Mouse (Mus musculus) olfactory bulb, adult 2 months (tissue): ENCODE data around the gene Deaf1.

Experiments used
- CTCF ChIP-seq: fragments of 200-500 bp; IDR thresholded peaks from 2 replicates; pipeline ENCODE4 v1.5.1; 2012; ENCODE audit warnings: low read depth, mild to moderate bottlenecking, low read length, moderate library complexity; ENCODE audit not compliant: insufficient read depth
- POLR2A ChIP-seq: fragments of 200-500 bp; IDR thresholded peaks from 2 replicates; pipeline ENCODE4 v1.6.1; 2012; ENCODE audit warnings: mild to moderate bottlenecking, low read depth, low read length, moderate library complexity; ENCODE audit not compliant: insufficient read depth

- TF ChIP-seq CTCF: no peak; the same call in 1 of the 2 replicates
- TF ChIP-seq POLR2A: no peak
These were observed 28.3 kb upstream of the Deaf1 start for GRCm38 (mm10) chr7:141355626-141356326.
